Mouse (Mus musculus) lung, embryonic 16.5 days (tissue): ENCODE data around the gene Sgcg. TPM values are rescaled to one million over a fixed set of nuclear protein-coding genes. Genes with fewer than 3 reads are reported as not detected.
A peak's percentile ranks its signal among the peaks of the same experiment; 100 is the strongest.

Source experiments
- ATAC-seq: fragments of 200-750 bp; cut with Nextera tagmentation; 2 replicates; pipeline ENCODE4 v1.8.0; 2017; ENCODE audit warnings: low read depth, mild to moderate bottlenecking, moderate library complexity
- H3K27ac ChIP-seq: fragments of 300-500 bp; sonication (generic); 2 replicates; pipeline ENCODE4 v1.5.1; 2014; ENCODE audit warnings: mild to moderate bottlenecking, control low read depth, low read length
- H3K27me3 ChIP-seq: fragments of 300-500 bp; sonication (generic); 2 replicates; pipeline ENCODE4 v1.6.1; 2014; ENCODE audit warnings: low read depth, low read length, mixed read lengths; ENCODE audit not compliant: control insufficient read depth, insufficient read depth
- H3K36me3 ChIP-seq: fragments of 300-500 bp; sonication (generic); 2 replicates; pipeline ENCODE4 v1.6.1; 2014; ENCODE audit warnings: low read length; ENCODE audit not compliant: control insufficient read depth, insufficient read depth
- H3K4me1 ChIP-seq: fragments of 300-500 bp; sonication (generic); replicated peaks from 2 replicates; pipeline ENCODE4 v1.6.1; 2014; ENCODE audit warnings: low read length, mixed read lengths; ENCODE audit not compliant: control insufficient read depth, insufficient read depth
- H3K4me2 ChIP-seq: fragments of 300-500 bp; sonication (generic); 2 replicates; pipeline ENCODE4 v1.6.1; 2014; ENCODE audit warnings: low read depth, low read length, control low read depth
- H3K4me3 ChIP-seq: fragments of 300-500 bp; sonication (generic); 2 replicates; pipeline ENCODE4 v1.5.1; 2014; ENCODE audit warnings: mild to moderate bottlenecking, low read length, control low read depth
- H3K9ac ChIP-seq: fragments of 300-500 bp; sonication (generic); 2 replicates; pipeline ENCODE4 v1.6.1; 2014; ENCODE audit warnings: low read length, control low read depth
- H3K9me3 ChIP-seq: fragments of 300-500 bp; sonication (generic); 2 replicates; pipeline ENCODE4 v1.6.1; 2016; ENCODE audit warnings: low read length; ENCODE audit not compliant: control insufficient read depth
- WGBS: fragments of 180-500 bp; shearing (Covaris S2); extraction: QIAGEN DNeasy Blood & Tissue Kit; methylation state at CpG from one replicate; pipeline ENCODE4 v1.1.7; 2014; 5-methylcytosine and 5-hydroxymethylcytosine counted together
- polyA plus RNA-seq: library from polyadenylated mRNA; unstranded; fragments of >200 nt; fragmentation: Nextera tagmentation; extraction: Ambion mirVana; gene quantifications from 2 replicates; pipeline ENCODE4 v1.2.1, GENCODE M21; 2015

Sgcg gene
- 1.6 and 3.7 TPM in 2 replicates for polyA plus RNA-seq

DNA sequence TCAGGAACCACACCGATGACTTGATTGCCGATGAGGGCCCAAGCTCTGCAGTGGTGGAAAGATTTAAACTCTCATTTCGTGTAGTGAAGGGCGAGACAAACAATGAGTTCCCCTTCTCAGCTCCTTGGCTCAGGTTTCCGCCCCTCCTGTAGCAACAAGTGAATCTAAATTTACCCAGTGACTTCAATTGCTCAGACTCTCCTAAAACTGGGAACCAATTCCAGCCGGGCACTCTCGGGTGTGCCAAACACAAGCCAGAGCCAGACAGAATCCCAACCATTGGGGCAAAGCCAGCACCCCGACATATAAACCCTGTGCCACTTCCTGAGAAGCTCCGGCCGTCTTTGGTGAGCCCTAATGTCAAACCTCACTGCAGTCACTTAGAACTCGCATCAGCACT lies at the start of gene Sgcg:
Sgcg (minus strand) TSS at position 139 of the 400 bp plus-strand sequence.
- H3K4me2 ChIP-seq: no peak within 1 kb of the TSS

DNA sequence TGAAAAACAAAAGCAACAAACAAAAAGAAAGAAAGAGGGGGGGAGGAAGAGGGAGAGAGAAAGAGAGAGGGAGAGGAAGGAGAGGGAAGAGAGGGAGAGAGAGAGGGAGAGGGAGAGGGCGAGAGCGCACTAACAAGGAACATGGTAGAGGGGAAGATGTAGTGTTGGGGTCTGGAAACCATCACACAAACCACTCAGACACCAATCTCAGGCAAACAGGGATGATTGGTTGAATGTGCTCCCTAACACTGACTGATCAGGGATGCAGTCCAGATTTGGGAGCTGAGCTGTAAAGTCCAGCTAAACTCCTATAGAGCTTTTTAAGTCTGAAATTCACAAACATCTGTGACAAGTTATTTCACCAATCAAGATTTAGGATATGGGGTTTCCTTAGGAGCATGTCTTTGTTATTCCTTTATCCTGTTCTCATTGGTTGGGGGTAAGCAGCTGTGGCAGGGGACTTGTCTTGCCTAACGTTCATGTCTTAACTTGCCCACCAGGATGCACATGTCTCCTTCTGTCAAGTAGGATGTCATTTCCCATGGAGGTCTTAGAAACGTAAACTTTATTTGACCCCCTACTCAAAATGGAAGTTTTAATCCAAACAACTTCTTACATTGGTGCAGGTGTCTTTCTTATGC lies 45.8 kb upstream of the Sgcg start:
- H3K4me1 ChIP-seq: no peaks in the 10 kb centered on the region
- 58% methylated on average over 4 of the region's 4 CpGs for WGBS
- no peaks in the 10 kb centered on the region for H3K9me3 ChIP-seq
- H3K36me3 ChIP-seq: no peaks in the 10 kb centered on the region
- H3K27me3 ChIP-seq: no peaks in the 10 kb centered on the region
- ATAC-seq: no peak
- H3K27ac ChIP-seq: no peak overlapping the region
- no peak overlapping the region for H3K4me3 ChIP-seq
- no peak overlapping the region for H3K9ac ChIP-seq
- H3K4me2 ChIP-seq: no peak overlapping the region

More for the DNA sequence above, at the start of gene Sgcg:
- Histone ChIP-seq H3K9me3 (no peaks in the 10 kb centered on the region), H3K4me3 (no peak within 1 kb of the TSS), H3K27me3 (no peaks in the 10 kb centered on the region), H3K27ac (no peak within 1 kb of the TSS), H3K4me1 (peaks cover 4% of the 10 kb centered on the region; the same call in 1 of the 2 replicates), H3K9ac (no peak within 1 kb of the TSS), H3K36me3 (no peaks in the 10 kb centered on the region)
- WGBS: 26% methylated on average over 11 of the region's 11 CpGs
- 0 out of 2 replicates have a peak, but pooled peaks have one; percentile 31 for ATAC-seq

DNA sequence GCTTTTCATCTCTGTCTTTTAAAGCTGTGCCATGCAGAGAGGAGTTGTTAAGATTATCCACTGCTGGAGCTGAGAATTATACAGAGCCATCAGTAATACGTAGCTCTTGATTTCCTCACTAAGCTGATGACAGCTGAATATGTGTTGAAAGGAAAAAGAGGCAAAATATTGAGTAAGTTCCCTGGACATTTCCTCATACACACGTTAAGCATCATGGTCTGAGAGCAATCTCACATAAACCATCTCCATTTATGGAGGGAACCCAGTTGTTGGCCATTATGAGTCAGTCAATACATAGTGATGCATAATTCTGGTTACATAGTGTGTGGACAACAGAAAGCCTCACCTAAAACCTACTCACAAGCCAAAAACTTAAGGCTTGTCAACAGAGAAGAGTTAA lies 44.1 kb upstream of the Sgcg start:
- Histone ChIP-seq H3K9me3 (no peaks in the 10 kb centered on the region), H3K36me3 (no peaks in the 10 kb centered on the region), H3K4me3 (no peak overlapping the region), H3K4me2 (no peak overlapping the region), H3K9ac (no peak overlapping the region), H3K27ac (no peak overlapping the region), H3K27me3 (no peaks in the 10 kb centered on the region), H3K4me1 (no peaks in the 10 kb centered on the region)
- ATAC-seq: no peak
- WGBS: 38% methylated on average over 2 of the region's 2 CpGs

DNA sequence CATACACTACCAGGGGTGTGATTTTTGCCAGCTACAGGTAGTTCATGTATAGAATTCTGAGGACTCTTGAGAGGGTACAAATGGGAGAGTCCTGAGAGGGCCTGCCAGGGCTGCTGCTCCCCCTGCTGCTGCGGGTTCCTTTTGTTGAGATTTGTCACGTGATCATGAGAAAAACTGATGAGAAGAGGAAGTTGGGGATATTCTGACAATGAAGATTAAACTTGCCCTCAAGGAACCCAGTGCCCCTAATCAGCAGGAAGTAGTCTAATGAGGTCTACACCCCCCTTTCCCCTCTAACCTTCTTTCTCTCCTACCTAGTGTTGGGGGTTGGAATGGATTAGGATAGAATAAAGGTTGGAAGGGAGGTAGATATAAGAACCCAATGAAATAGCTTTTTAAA lies 43.0 kb upstream of the Sgcg start:
- Histone ChIP-seq H3K9me3 (no peaks in the 10 kb centered on the region), H3K36me3 (no peaks in the 10 kb centered on the region), H3K27ac (no peak overlapping the region), H3K4me3 (no peak overlapping the region), H3K4me2 (no peak overlapping the region), H3K4me1 (no peaks in the 10 kb centered on the region), H3K9ac (no peak overlapping the region), H3K27me3 (no peaks in the 10 kb centered on the region)
- WGBS: 41% methylated on average over 2 of the region's 2 CpGs
- ATAC-seq: no peak

DNA sequence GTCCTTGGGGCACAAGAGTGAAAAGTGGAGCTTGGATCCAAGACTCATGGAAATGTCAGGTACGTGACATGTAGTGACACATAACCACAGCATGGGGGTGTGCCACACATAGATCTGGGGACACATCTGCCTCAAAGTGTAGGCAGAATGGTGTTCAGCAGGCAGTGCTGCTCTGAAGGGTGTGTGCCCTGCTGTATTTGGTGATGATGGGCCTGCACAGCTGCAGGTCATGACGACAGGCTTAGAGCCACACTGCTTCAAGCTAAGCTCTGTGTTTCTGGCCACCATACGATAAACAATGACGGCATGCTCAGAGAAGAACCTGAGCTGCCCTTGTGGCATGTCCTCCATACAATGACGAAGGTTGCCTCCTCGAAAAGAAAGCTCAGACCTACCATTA lies 41.5 kb upstream of the Sgcg start:
- 80% methylated on average over 6 of the region's 6 CpGs for WGBS
- H3K4me3 ChIP-seq: no peak overlapping the region
- no peak overlapping the region for H3K9ac ChIP-seq
- H3K36me3 ChIP-seq: no peaks in the 10 kb centered on the region
- H3K4me2 ChIP-seq: no peak overlapping the region
- H3K9me3 ChIP-seq: no peaks in the 10 kb centered on the region
- H3K4me1 ChIP-seq: no peaks in the 10 kb centered on the region
- no peak for ATAC-seq
- no peaks in the 10 kb centered on the region for H3K27me3 ChIP-seq
- H3K27ac ChIP-seq: no peak overlapping the region

DNA sequence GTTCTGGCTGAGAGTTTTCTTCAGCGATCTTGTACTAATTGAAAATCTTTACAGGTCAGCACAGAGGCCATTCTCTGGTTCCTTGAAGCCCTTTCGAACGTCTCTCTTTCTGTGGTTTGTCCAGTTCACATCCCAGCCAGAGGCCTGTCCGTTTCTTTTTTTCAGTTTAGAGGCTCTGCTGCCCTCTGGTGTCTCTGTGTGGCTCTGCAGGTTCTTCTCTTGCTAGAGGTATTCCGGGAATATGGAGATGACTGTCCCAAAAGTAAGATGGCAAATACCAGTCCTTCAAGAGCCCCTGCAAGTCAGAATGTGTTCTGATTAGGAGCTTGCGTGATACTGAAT lies 36.4 kb upstream of the Sgcg start:
- 0 out of 2 replicates have a peak, but pooled peaks have one; percentile 15 for ATAC-seq
- Histone ChIP-seq H3K27me3 (no peaks in the 10 kb centered on the region), H3K4me1 (0 out of 2 replicates have a peak, but pooled peaks cover 3% of the 10 kb centered on the region), H3K27ac (no peak overlapping the region), H3K4me2 (peak overlapping the region; percentile 24; the same call in 1 of the 2 replicates), H3K9ac (no peak overlapping the region), H3K4me3 (no peak overlapping the region), H3K9me3 (no peaks in the 10 kb centered on the region), H3K36me3 (no peaks in the 10 kb centered on the region)
- 15% methylated on average over 6 of the region's 6 CpGs for WGBS

DNA sequence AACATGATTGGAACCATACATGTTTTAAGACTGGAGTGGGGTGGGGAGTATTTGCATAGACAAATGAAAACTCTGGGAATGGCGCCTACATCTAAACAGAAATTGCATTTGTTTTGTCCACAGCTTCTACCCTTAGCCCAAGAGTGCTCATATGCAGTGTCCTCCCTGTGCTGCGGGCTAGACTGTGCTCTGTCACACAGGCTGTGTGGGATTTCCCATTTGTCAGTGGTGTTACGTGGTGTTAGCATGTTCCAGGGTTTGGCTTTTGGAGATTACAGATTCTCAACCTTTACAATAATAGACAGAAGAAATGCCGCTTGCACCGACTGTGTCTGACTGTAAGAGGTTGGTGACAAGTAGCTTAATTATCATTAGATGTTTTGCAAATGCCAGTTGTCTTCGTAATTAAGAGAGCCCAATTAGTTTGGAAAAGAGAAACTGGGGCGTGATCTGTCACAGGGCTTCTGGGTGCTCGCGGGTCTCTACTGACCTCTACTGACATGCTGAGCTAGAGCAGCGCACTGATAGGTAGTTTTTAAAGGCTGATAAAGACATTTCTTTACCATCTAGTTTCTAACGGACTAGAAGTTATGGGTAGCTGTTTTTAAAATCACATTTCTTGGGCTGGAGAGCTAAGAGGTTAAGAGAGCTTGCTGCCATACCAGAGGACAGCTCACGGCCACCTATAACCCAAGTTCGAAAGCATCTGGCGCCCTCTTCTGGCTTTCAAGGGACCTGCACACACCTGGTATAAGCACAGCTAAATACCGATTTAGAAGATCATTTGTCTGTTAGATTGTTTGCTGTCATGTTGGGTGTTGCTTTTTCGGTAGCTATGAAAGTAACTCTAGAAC lies 35.8 kb upstream of the Sgcg start:
- Histone ChIP-seq H3K36me3 (no peaks in the 10 kb centered on the region), H3K4me3 (0 out of 2 replicates have a peak overlapping the region, but pooled peaks have one; percentile 11), H3K27ac (no peak overlapping the region), H3K27me3 (no peaks in the 10 kb centered on the region), H3K9me3 (no peaks in the 10 kb centered on the region), H3K4me1 (0 out of 2 replicates have a peak, but pooled peaks cover 3% of the 10 kb centered on the region), H3K4me2 (peak overlapping the region; percentile 24; the same call in 1 of the 2 replicates), H3K9ac (no peak overlapping the region)
- 48% methylated on average over 16 of the region's 16 CpGs for WGBS
- ATAC-seq: no peak

DNA sequence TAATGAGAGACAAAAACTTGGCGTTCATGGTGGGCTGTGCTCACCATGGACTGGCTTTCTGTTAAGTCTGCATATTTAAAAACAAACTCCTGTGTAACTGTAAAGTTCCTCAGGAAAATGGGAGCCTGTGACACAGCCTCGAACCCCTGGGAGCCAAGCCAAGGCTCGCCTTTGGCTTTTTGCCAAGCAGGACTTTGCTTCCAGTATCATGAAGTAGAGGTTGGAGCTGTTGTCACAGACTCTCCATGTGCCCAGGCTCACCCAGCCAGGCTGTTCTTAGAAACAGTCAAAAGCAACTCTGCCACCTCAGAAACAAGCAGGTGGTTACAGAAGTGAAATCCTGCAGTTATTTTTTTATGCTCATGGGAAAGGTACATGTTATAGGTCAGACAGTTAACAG lies 32.4 kb upstream of the Sgcg start:
- Histone ChIP-seq H3K4me3 (no peak overlapping the region), H3K4me2 (no peak overlapping the region), H3K36me3 (no peaks in the 10 kb centered on the region), H3K27me3 (no peaks in the 10 kb centered on the region), H3K27ac (no peak overlapping the region), H3K9ac (no peak overlapping the region), H3K4me1 (0 out of 2 replicates have a peak, but pooled peaks cover 3% of the 10 kb centered on the region), H3K9me3 (no peaks in the 10 kb centered on the region)
- 26% methylated on average over 3 of the region's 3 CpGs for WGBS
- ATAC-seq: 0 out of 2 replicates have a peak, but pooled peaks have one; percentile 31

DNA sequence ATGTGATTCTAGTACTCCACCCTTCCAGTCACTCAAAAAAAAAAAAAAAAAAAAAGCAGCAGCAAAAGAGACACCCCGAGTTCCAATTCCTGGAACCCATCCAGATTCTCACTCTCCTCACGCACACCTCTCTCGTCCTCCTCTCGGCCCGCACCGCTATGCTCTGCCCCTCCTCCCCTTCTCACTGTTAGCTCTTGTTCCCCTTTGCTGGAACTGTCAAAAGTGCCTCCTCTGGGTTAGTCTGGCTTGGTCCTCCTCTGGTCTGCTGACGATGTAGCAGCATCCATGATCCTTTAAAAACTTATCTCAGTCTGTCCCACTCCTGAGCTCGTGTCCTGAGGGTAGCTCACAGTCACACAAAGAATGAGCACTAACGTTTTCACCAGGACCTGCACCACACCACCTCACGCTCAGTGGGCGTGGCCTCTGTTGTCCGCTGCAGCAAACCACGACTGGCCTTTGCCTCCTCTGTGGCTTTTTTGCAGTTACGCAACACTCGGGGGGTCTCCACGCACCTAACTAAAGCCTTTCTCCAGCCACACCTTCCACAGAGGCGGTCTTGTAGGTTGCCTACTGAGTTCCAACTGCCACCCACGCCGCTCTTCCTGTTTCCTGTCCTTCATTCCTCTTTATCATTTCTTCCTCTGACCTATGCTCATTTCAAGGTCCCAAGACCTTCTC lies 30.5 kb upstream of the Sgcg start:
- no peak overlapping the region for H3K27ac ChIP-seq
- ATAC-seq: no peak
- 0 out of 2 replicates have a peak, but pooled peaks cover 3% of the 10 kb centered on the region for H3K4me1 ChIP-seq
- no peaks in the 10 kb centered on the region for H3K27me3 ChIP-seq
- no peak overlapping the region for H3K9ac ChIP-seq
- no peak overlapping the region for H3K4me2 ChIP-seq
- WGBS: 52% methylated on average over 19 of the region's 19 CpGs
- H3K9me3 ChIP-seq: no peaks in the 10 kb centered on the region
- H3K36me3 ChIP-seq: no peaks in the 10 kb centered on the region
- H3K4me3 ChIP-seq: no peak overlapping the region
